Mouse (Mus musculus) adipocyte (in vitro differentiated cells): ENCODE data around the gene Gm9944.

Experiments
- DNase-seq: peaks from one replicate; pipeline ENCODE4 v3.0.0-alpha.2; 2016; ENCODE audit warnings: low spot score

Gene Gm9944

GRCm38 (mm10) chr4:144453217-144453616 is at the start of gene Gm9944:
TSS of gene Gm9944 (minus strand) at chr4:144453317.
- DNase-seq: no peak

- no peak for DNase-seq
Measured at GRCm38 (mm10) chr4:144493331-144493730, 40.2 kb upstream of the Gm9944 start.

GRCm38 (mm10) chr4:144468091-144468490 is 15.0 kb upstream of the Gm9944 start:
- DNase-seq: no peak

- no peak for DNase-seq
Measured at GRCm38 (mm10) chr4:144465206-144465605, 12.1 kb upstream of the Gm9944 start.

- DNase-seq: no peak
Measured at GRCm38 (mm10) chr4:144463656-144464055, 10.5 kb upstream of the Gm9944 start, which contains the start of gene Aadacl3. TSS of gene Aadacl3 (minus strand) at chr4:144463756.

GRCm38 (mm10) chr4:144448546-144448945 is 4.6 kb downstream of the Gm9944 start:
- no peak for DNase-seq

GRCm38 (mm10) chr4:144441582-144441981 is 11.5 kb downstream of the Gm9944 start:
- no peak for DNase-seq

- DNase-seq: no peak
Measured at GRCm38 (mm10) chr4:144441095-144441494, 12.0 kb downstream of the Gm9944 start.

- no peak for DNase-seq
Measured at GRCm38 (mm10) chr4:144438672-144439071, 14.4 kb downstream of the Gm9944 start, which contains the start of gene 1700012P22Rik. TSS of gene 1700012P22Rik (minus strand) at chr4:144438772.

- no peak for DNase-seq
Measured at GRCm38 (mm10) chr4:144433216-144433615, 19.9 kb downstream of the Gm9944 start.

GRCm38 (mm10) chr4:144430723-144431122 is 22.4 kb downstream of the Gm9944 start:
- no peak for DNase-seq

GRCm38 (mm10) chr4:144428868-144429267 is 24.2 kb downstream of the Gm9944 start:
- DNase-seq: peak; percentile 2

- no peak for DNase-seq
Measured at GRCm38 (mm10) chr4:144424590-144424989, 28.5 kb downstream of the Gm9944 start.

- DNase-seq: no peak
Measured at GRCm38 (mm10) chr4:144420644-144421043, 32.5 kb downstream of the Gm9944 start.

GRCm38 (mm10) chr4:144408290-144408689 is 44.8 kb downstream of the Gm9944 start, which contains the start of gene Pramef12:
TSS of gene Pramef12 (minus strand) at chr4:144408464.
- DNase-seq: no peak

- DNase-seq: no peak
Measured at GRCm38 (mm10) chr4:144406261-144406660, 46.9 kb downstream of the Gm9944 start.

- DNase-seq: no peak
Measured at GRCm38 (mm10) chr4:144404456-144405086, 48.5 kb downstream of the Gm9944 start.
